Mouse (Mus musculus): ENCODE results near the gene Idnk. TPM values are rescaled to one million over a fixed set of nuclear protein-coding genes. Genes with fewer than 3 reads are reported as not detected.

The Idnk gene
- polyA plus RNA-seq, 1 experiment from 2014 or later, result 33.4 TPM

DNA sequence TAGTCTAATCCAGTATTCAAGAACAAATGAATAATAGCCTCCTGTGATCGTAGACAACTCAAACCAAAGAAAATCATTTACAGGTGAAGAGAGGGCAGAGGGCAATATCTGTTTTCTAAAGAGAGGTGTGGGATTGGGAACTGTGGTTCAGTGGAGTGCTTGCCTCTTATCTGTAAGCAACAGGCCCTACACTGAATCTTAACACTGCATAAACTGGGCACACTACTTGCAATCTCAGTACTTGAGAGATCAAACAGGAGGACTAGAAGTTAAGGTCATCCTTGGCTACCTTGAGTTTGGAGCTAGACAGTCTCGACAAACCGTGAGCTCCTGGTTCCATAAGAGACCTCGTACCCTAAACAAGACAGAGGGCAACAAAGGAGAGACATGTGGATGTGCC, 48.6 kb downstream of the Idnk start:
- 83% methylated on average over 4 of the region's 4 CpGs for WGBS
- Histone ChIP-seq H3K36me3 (ENCODE audit: control insufficient read depth, insufficient read depth, low read length) (no peaks in the 10 kb centered on the region), H3K4me3 (ENCODE audit: low read length) (no peak overlapping the region), H3K9me3 (ENCODE audit: control insufficient read depth, low read length) (no peaks in the 10 kb centered on the region), H3K4me2 (replicated peaks; ENCODE audit: low read depth, low read length) (no peak overlapping the region), H3K27ac (ENCODE audit: low read depth, low read length) (no peak overlapping the region), H3K27me3 (ENCODE audit: control insufficient read depth, insufficient read depth, low read length) (no peaks in the 10 kb centered on the region), H3K4me1 (ENCODE audit: control insufficient read depth, insufficient read depth, low read length) (no peaks in the 10 kb centered on the region), H3K9ac (ENCODE audit: low read depth, low read length) (no peak overlapping the region)
- ATAC-seq (ENCODE audit: low FRiP score, low TSS enrichment), result no peak

GRCm38 (mm10) chr13:58210441-58210840, 53.0 kb downstream of the Idnk start:
- no peaks in the 10 kb centered on the region for H3K27me3 ChIP-seq (ENCODE audit: control insufficient read depth, insufficient read depth, low read length)
- WGBS, result 85% methylated on average over 5 of the region's 5 CpGs
- H3K9me3 ChIP-seq (ENCODE audit: control insufficient read depth, low read length), result no peaks in the 10 kb centered on the region
- no peak overlapping the region for H3K4me2 ChIP-seq (replicated peaks; ENCODE audit: low read depth, low read length)
- no peak overlapping the region for H3K4me3 ChIP-seq (ENCODE audit: low read length)
- H3K4me1 ChIP-seq (ENCODE audit: control insufficient read depth, insufficient read depth, low read length), result peaks cover 18% of the 10 kb centered on the region
- no peak overlapping the region for H3K9ac ChIP-seq (ENCODE audit: low read depth, low read length)
- H3K27ac ChIP-seq (ENCODE audit: low read depth, low read length), result no peak overlapping the region
- no peak for ATAC-seq (ENCODE audit: low FRiP score, low TSS enrichment)
- no peaks in the 10 kb centered on the region for H3K36me3 ChIP-seq (ENCODE audit: control insufficient read depth, insufficient read depth, low read length)

DNA sequence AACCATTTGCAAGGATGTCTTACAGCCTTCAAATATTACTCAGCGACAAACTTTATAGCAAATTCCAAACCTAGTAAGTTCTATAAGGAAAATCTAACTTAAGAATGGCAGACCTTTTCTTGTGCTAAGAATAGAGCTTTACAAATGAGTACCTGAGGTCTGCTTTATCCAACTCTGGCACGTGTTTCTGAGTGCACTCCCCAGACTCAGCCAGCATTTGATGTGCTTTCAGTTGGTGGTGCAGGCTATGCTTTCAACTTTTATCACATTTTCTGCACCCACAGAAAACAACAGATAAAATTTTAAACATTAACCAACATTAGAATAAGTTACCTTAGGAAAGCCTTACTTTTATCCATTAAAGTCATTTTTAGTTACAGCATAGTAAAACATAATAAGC, 55.1 kb downstream of the Idnk start:
- Histone ChIP-seq H3K27me3 (ENCODE audit: control insufficient read depth, insufficient read depth, low read length) (no peaks in the 10 kb centered on the region), H3K9me3 (ENCODE audit: control insufficient read depth, low read length) (no peaks in the 10 kb centered on the region), H3K4me3 (ENCODE audit: low read length) (no peak overlapping the region), H3K4me1 (ENCODE audit: control insufficient read depth, insufficient read depth, low read length) (peaks cover 26% of the 10 kb centered on the region), H3K27ac (ENCODE audit: low read depth, low read length) (no peak overlapping the region), H3K36me3 (ENCODE audit: control insufficient read depth, insufficient read depth, low read length) (no peaks in the 10 kb centered on the region), H3K9ac (ENCODE audit: low read depth, low read length) (no peak overlapping the region), H3K4me2 (replicated peaks; ENCODE audit: low read depth, low read length) (no peak overlapping the region)
- ATAC-seq (ENCODE audit: low FRiP score, low TSS enrichment), result no peak
- WGBS, result 81% methylated on average over 2 of the region's 2 CpGs

DNA sequence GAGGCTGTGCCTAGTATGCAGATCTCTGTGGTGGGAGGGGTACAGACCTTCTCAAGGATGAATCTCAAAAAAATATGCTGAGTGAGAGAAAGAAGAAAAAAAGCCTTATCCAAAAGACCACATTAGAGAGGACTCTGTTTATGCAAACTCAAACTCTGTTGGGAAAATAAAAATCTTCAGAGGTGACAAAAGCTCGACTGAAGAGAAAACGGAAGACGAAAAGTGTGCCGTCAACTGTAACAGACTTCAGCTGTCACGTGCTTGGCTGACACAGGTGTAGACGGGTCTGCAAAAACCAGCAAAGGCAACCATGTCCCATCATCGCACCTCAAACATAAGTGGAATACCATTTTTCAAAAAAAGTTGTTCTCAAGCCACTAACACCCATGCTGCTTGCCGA, 56.4 kb downstream of the Idnk start:
- Histone ChIP-seq H3K9me3 (ENCODE audit: control insufficient read depth, low read length) (no peaks in the 10 kb centered on the region), H3K9ac (ENCODE audit: low read depth, low read length) (peak overlapping the region; percentile 97; the same call in 1 of the 2 replicates), H3K36me3 (ENCODE audit: control insufficient read depth, insufficient read depth, low read length) (no peaks in the 10 kb centered on the region), H3K27ac (ENCODE audit: low read depth, low read length) (no peak overlapping the region), H3K4me2 (replicated peaks; ENCODE audit: low read depth, low read length) (peak overlapping the region; percentile 86), H3K4me1 (ENCODE audit: control insufficient read depth, insufficient read depth, low read length) (peaks cover 26% of the 10 kb centered on the region), H3K4me3 (ENCODE audit: low read length) (peak overlapping the region; percentile 99; the same call in 1 of the 2 replicates), H3K27me3 (ENCODE audit: control insufficient read depth, insufficient read depth, low read length) (no peaks in the 10 kb centered on the region)
- 48% methylated on average over 8 of the region's 8 CpGs for WGBS
- no peak for ATAC-seq (ENCODE audit: low FRiP score, low TSS enrichment)

Other genes with a start within 250 kb of the Idnk start
- 0.30 and 0.50 TPM in 2 replicates for gene Spock1, start 249.3 kb upstream of the Idnk start, polyA plus RNA-seq (2014; fragmentation: Nextera tagmentation; extraction: Ambion mirVana)
- 4.1 and 6.0 TPM in 2 replicates for gene Klhl3, start 44.1 kb upstream of the Idnk start, polyA plus RNA-seq (2014; fragmentation: Nextera tagmentation; extraction: Ambion mirVana)
- gene Hnrnpa0, start 29.1 kb upstream of the Idnk start, polyA plus RNA-seq (2014; fragmentation: Nextera tagmentation; extraction: Ambion mirVana), result 55.5 and 103 TPM in 2 replicates
- 60.8 and 98.7 TPM in 2 replicates for gene Ubqln1, start 58.0 kb downstream of the Idnk start, polyA plus RNA-seq (2014; fragmentation: Nextera tagmentation; extraction: Ambion mirVana)
- 26.9 and 33.7 TPM in 2 replicates for gene Gkap1, start 118.0 kb downstream of the Idnk start, polyA plus RNA-seq (2014; fragmentation: Nextera tagmentation; extraction: Ambion mirVana)
- 0.80 and 1.2 TPM in 2 replicates for gene Kif27, start 201.5 kb downstream of the Idnk start, polyA plus RNA-seq (2014; fragmentation: Nextera tagmentation; extraction: Ambion mirVana)
- 28.2 and 29.3 TPM in 2 replicates for gene 2210016F16Rik, start 227.6 kb downstream of the Idnk start, polyA plus RNA-seq (2014; fragmentation: Nextera tagmentation; extraction: Ambion mirVana)
- 21.6 and 27.2 TPM in 2 replicates for gene Rmi1, start 244.6 kb downstream of the Idnk start, polyA plus RNA-seq (2014; fragmentation: Nextera tagmentation; extraction: Ambion mirVana)
- gene Hnrnpk, start 245.7 kb downstream of the Idnk start, polyA plus RNA-seq (2014; fragmentation: Nextera tagmentation; extraction: Ambion mirVana), result 1,295 and 1,786 TPM in 2 replicates

All from kidney, embryonic 14.5 days (tissue).